17 mouse cellular contexts compared by ENCODE assay signal in genomic region chr13:82508176-82508575, GRCm38 (mm10).
A peak's percentile ranks its signal among the peaks of the same experiment; 100 is the strongest.
DNase-seq lines count a peak whose midpoint lies in the region; ATAC-seq lines count a peak whose summit lies in the region.
"Had no signal": no experiment of that assay in that cellular context is flagged by ENCODE, and none has a peak within 500 bp of the region (broad histone marks: within the 10 kb centered on the region; RNA-seq: fewer than 3 reads in every experiment).

No protein-coding gene starts in this region.

- intact Hi-C loops in left cerebral cortex, postnatal 36 days (cut with DNase I), result no loop called here

- H3K27ac ChIP-seq in limb, embryonic 11.5 days (replicated peaks; ENCODE audit: low read depth, low read length), result no peak overlapping the region
- no peak overlapping the region for H3K27ac ChIP-seq in limb, embryonic 10.5 days
- H3K27ac ChIP-seq in embryonic facial prominence, embryonic 13.5 days, result 0 out of 2 replicates have a peak overlapping the region, but pooled peaks have one; percentile 51
- H3K27ac ChIP-seq: embryonic facial prominence, embryonic 15.5 days; hindbrain, embryonic 10.5 days; neural tube, embryonic 13.5 days had no signal

- no peaks in the 10 kb centered on the region for H3K36me3 ChIP-seq in limb, embryonic 11.5 days (ENCODE audit: control insufficient read depth, insufficient read depth, low read length)
- no peaks in the 10 kb centered on the region for H3K36me3 ChIP-seq in limb, embryonic 10.5 days
- no peaks in the 10 kb centered on the region for H3K36me3 ChIP-seq in embryonic facial prominence, embryonic 13.5 days
- H3K36me3 ChIP-seq: embryonic facial prominence, embryonic 15.5 days; hindbrain, embryonic 10.5 days; neural tube, embryonic 13.5 days had no signal

- H3K27me3 ChIP-seq in limb, embryonic 11.5 days (ENCODE audit: control insufficient read depth, insufficient read depth, low read length), result no peaks in the 10 kb centered on the region
- H3K27me3 ChIP-seq in limb, embryonic 10.5 days (ENCODE audit: low read depth, poor library complexity, severe bottlenecking), result no peaks in the 10 kb centered on the region
- no peaks in the 10 kb centered on the region for H3K27me3 ChIP-seq in embryonic facial prominence, embryonic 13.5 days
- H3K27me3 ChIP-seq: embryonic facial prominence, embryonic 15.5 days; megakaryocyte, embryonic 14.5 days; neural tube, embryonic 13.5 days had no signal

- no peak overlapping the region for H3K9ac ChIP-seq in limb, embryonic 11.5 days (ENCODE audit: low read length)
- no peak overlapping the region for H3K9ac ChIP-seq in embryonic facial prominence, embryonic 13.5 days
- H3K9ac ChIP-seq: embryonic facial prominence, embryonic 15.5 days; neural tube, embryonic 13.5 days had no signal

- H3K4me1 ChIP-seq in limb, embryonic 11.5 days (ENCODE audit: control insufficient read depth, insufficient read depth, low read length), result no peaks in the 10 kb centered on the region
- peaks cover 2% of the 10 kb centered on the region; the same call in 1 of the 2 replicates for H3K4me1 ChIP-seq in limb, embryonic 10.5 days
- no peaks in the 10 kb centered on the region for H3K4me1 ChIP-seq in embryonic facial prominence, embryonic 13.5 days
- H3K4me1 ChIP-seq: embryonic facial prominence, embryonic 15.5 days; hindbrain, embryonic 10.5 days; megakaryocyte, embryonic 14.5 days; neural tube, embryonic 13.5 days had no signal

- ATAC-seq in limb, embryonic 11.5 days (ENCODE audit: insufficient number of reproducible peaks, low FRiP score, low TSS enrichment, low read depth), result peak; percentile 49; the same call in 1 of the 2 replicates
- ATAC-seq in embryonic facial prominence, embryonic 13.5 days (ENCODE audit: insufficient number of reproducible peaks, insufficient read depth, low FRiP score, low TSS enrichment, low read depth), result no peak

- no peaks in the 10 kb centered on the region for H3K9me3 ChIP-seq in limb, embryonic 11.5 days (ENCODE audit: control insufficient read depth, low read length)
- no peaks in the 10 kb centered on the region for H3K9me3 ChIP-seq in limb, embryonic 10.5 days (replicated peaks)
- no peaks in the 10 kb centered on the region for H3K9me3 ChIP-seq in embryonic facial prominence, embryonic 13.5 days
- H3K9me3 ChIP-seq: embryonic facial prominence, embryonic 15.5 days; hindbrain, embryonic 10.5 days; megakaryocyte, embryonic 14.5 days; neural tube, embryonic 13.5 days had no signal

- no peak for DNase-seq in limb, embryonic 11.5 days (ENCODE audit: low spot score)
- no peak for DNase-seq in limb, embryonic 10.5 days (ENCODE audit: low spot score)
- DNase-seq in forelimb bud, embryonic 11.5 days (ENCODE audit: low read depth, low spot score), result peak; percentile 47
- DNase-seq in left cerebral cortex, postnatal 36 days (ENCODE audit: low spot score in 2 of 2), result peak; percentile 18 to 32
- no peak for DNase-seq in ovary, adult 18-20 months (ENCODE audit: low spot score)
- DNase-seq in c-Kit-positive CD71-positive TER-119-positive erythroid progenitor cells, embryonic 14.5 days (ENCODE audit: low spot score), result no peak
- DNase-seq: adrenal gland, postnatal 14 days; cerebellum, adult 2 months; gastrocnemius, postnatal 10 days; kidney, adult 2 months; lung, adult 2 months had no signal

- no peak overlapping the region for H3K4me3 ChIP-seq in limb, embryonic 11.5 days (ENCODE audit: low read depth, low read length)
- H3K4me3 ChIP-seq in limb, embryonic 10.5 days, result no peak overlapping the region
- no peak overlapping the region for H3K4me3 ChIP-seq in embryonic facial prominence, embryonic 13.5 days
- H3K4me3 ChIP-seq: embryonic facial prominence, embryonic 15.5 days; hindbrain, embryonic 10.5 days; megakaryocyte, embryonic 14.5 days; neural tube, embryonic 13.5 days had no signal

- WGBS in limb, embryonic 11.5 days, result 52% methylated on average over 2 of the region's 2 CpGs
- WGBS in limb, embryonic 10.5 days, result 80% methylated on average over 2 of the region's 2 CpGs
- WGBS in embryonic facial prominence, embryonic 13.5 days, result 27% methylated on average over 2 of the region's 2 CpGs

- H3K4me2 ChIP-seq in limb, embryonic 11.5 days (ENCODE audit: low read depth, severe bottlenecking), result no peak overlapping the region
- peak overlapping the region; percentile 11; the same call in 1 of the 2 replicates for H3K4me2 ChIP-seq in embryonic facial prominence, embryonic 13.5 days
- H3K4me2 ChIP-seq: embryonic facial prominence, embryonic 15.5 days; heart, embryonic 11.5 days; neural tube, embryonic 13.5 days had no signal

Comparison
In these comparisons a context has a peak if more than half of its experiments do, and no peak if none do; other contexts are left out.
1. DNase-seq: peak in forelimb bud, embryonic 11.5 days (single experiment) and left cerebral cortex, postnatal 36 days (2 of 2); none in limb, embryonic 11.5 days (single experiment), limb, embryonic 10.5 days (single experiment), ovary, adult 18-20 months (single experiment) and c-Kit-positive CD71-positive TER-119-positive erythroid progenitor cells, embryonic 14.5 days (single experiment).